Comparison of ENCODE assay signal across 9 mouse cellular contexts in genomic region chr19:7294098-7294876, GRCm38 (mm10). TPM values are rescaled to one million over a fixed set of nuclear protein-coding genes. Genes with fewer than 3 reads are reported as not detected.
A peak's percentile ranks its signal among the peaks of the same experiment; 100 is the strongest.
DNase-seq lines count a peak whose midpoint lies in the region; ATAC-seq and TF ChIP-seq lines count a peak whose summit lies in the region.
"Had no signal": no experiment of that assay in that cellular context is flagged by ENCODE, and none has a peak within 500 bp of the region (broad histone marks: within the 10 kb centered on the region; RNA-seq: fewer than 3 reads in every experiment).

No protein-coding gene starts in this region.

- peaks cover 61% of the 10 kb centered on the region for H3K4me1 ChIP-seq in heart, embryonic 15.5 days (replicated peaks)
- H3K4me1 ChIP-seq in thymus, adult 2 months (replicated peaks; ENCODE audit: control insufficient read depth, insufficient read depth, low read length): peaks cover 20% of the 10 kb centered on the region
- H3K4me1 ChIP-seq in liver, embryonic 12.5 days: peaks cover 92% of the 10 kb centered on the region

- DNase-seq in heart, postnatal 14 days: no peak
- DNase-seq in thymus, adult 2 months: peak; percentile 33
- no peak for DNase-seq in thymus, adult 18-20 months
- DNase-seq in thymus, postnatal 36 days: peak; percentile 31 to 56
- no peak for DNase-seq in lung, postnatal 10 days

- no peak for TF ChIP-seq CTCF in thymus, adult 2 months (IDR thresholded peaks at IDR 0.05; ENCODE audit: borderline replicate concordance, control insufficient read depth, extremely low read depth, insufficient read depth, low read length, poor library complexity)

- ATAC-seq in heart, embryonic 15.5 days (replicated peaks; ENCODE audit: insufficient number of reproducible peaks, insufficient read depth, low FRiP score, low read depth): no peak
- ATAC-seq in liver, embryonic 12.5 days: peak; percentile 40
- no peak for ATAC-seq in erythroid progenitor cell, adult 5-6 weeks (replicated peaks; ENCODE audit: low FRiP score, poor library complexity, severe bottlenecking)

- H3K9ac ChIP-seq in heart, embryonic 15.5 days: no peak overlapping the region
- peak overlapping the region; percentile 83 for H3K9ac ChIP-seq in liver, embryonic 12.5 days
- H3K9ac ChIP-seq: neural tube, embryonic 13.5 days had no signal

- H3K4me3 ChIP-seq in heart, embryonic 15.5 days: peak overlapping the region; percentile 21
- peak overlapping the region; percentile 52 for H3K4me3 ChIP-seq in thymus, adult 2 months (ENCODE audit: control insufficient read depth, insufficient read depth, low read length)
- H3K4me3 ChIP-seq in liver, embryonic 12.5 days: peak overlapping the region; percentile 66
- H3K4me3 ChIP-seq: neural tube, embryonic 13.5 days had no signal

- H3K27me3 ChIP-seq in heart, embryonic 15.5 days: no peaks in the 10 kb centered on the region
- no peaks in the 10 kb centered on the region for H3K27me3 ChIP-seq in thymus, adult 2 months (ENCODE audit: control insufficient read depth, insufficient read depth, low read length)
- H3K27me3 ChIP-seq in liver, embryonic 12.5 days (replicated peaks): no peaks in the 10 kb centered on the region
- H3K27me3 ChIP-seq: neural tube, embryonic 13.5 days had no signal

- no peak for TF ChIP-seq POLR2A in thymus, adult 2 months (IDR thresholded peaks at IDR 0.05; ENCODE audit: control insufficient read depth, extremely low read depth, insufficient read depth, low read length, poor library complexity)

- intact Hi-C loops in heart, postnatal 14 days (cut with DNase I): no loop called here

- H3K27ac ChIP-seq in heart, embryonic 15.5 days: peak overlapping the region; percentile 46; the same call in 1 of the 2 replicates
- peak overlapping the region; percentile 76 for H3K27ac ChIP-seq in thymus, adult 2 months (ENCODE audit: control insufficient read depth, insufficient read depth, low read length)
- H3K27ac ChIP-seq in liver, embryonic 12.5 days: peak overlapping the region; percentile 92
- H3K27ac ChIP-seq: neural tube, embryonic 13.5 days had no signal

- no peaks in the 10 kb centered on the region for H3K9me3 ChIP-seq in heart, embryonic 15.5 days (replicated peaks)
- H3K9me3 ChIP-seq in liver, embryonic 12.5 days (replicated peaks): no peaks in the 10 kb centered on the region
- H3K9me3 ChIP-seq: neural tube, embryonic 13.5 days had no signal

- 0 out of 2 replicates have a peak, but pooled peaks cover 3% of the 10 kb centered on the region for H3K36me3 ChIP-seq in heart, embryonic 15.5 days
- peaks cover 10% of the 10 kb centered on the region for H3K36me3 ChIP-seq in thymus, adult 2 months (ENCODE audit: control insufficient read depth, insufficient read depth, low read length)
- peaks cover 17% of the 10 kb centered on the region for H3K36me3 ChIP-seq in liver, embryonic 12.5 days

- WGBS in heart, embryonic 15.5 days: 59% methylated on average over 8 of the region's 8 CpGs
- 57% methylated on average over 8 of the region's 8 CpGs for WGBS in thymus, adult 2 months
- 32% methylated on average over 8 of the region's 8 CpGs for WGBS in liver, embryonic 12.5 days (ENCODE audit: insufficient replicate concordance)

- H3K4me2 ChIP-seq in heart, embryonic 15.5 days: peak overlapping the region; percentile 38; the same call in 1 of the 2 replicates
- peak overlapping the region; percentile 91 for H3K4me2 ChIP-seq in liver, embryonic 12.5 days
- H3K4me2 ChIP-seq: neural tube, embryonic 13.5 days had no signal

RNA-seq across cellular contexts. Expression of gene Rcor2, which starts 27.2 kb away (rescaled TPM):
- 13.1 and 16.9 TPM in 2 replicates for polyA plus RNA-seq in heart, embryonic 15.5 days (2015; fragmentation: Nextera tagmentation; extraction: Ambion mirVana)
- 10 to 100 TPM; 10.7 to 12.7 TPM for total RNA-seq in heart, postnatal 14 days (2021)
- 31.2 and 42.8 TPM in 2 replicates for polyA plus RNA-seq in thymus, adult 2 months (2012; rRNA removed)
- 4.0 and 5.1 TPM in 2 replicates for polyA plus RNA-seq in liver, embryonic 12.5 days (2016; fragmentation: Nextera tagmentation; extraction: Ambion mirVana)
- 2.2 TPM in 1 of 2 replicates, not detected in the other for total RNA-seq in erythroid progenitor cell, adult 5-6 weeks (2015; ENCODE audit: low replicate concordance)
- total RNA-seq in erythroid progenitor cell, adult 5-6 weeks (2017; ENCODE audit: low replicate concordance): 0.53 TPM in 1 of 2 replicates, not detected in the other

RNA-seq across cellular contexts. Expression of gene Mark2, which starts 47.4 kb away (rescaled TPM):
- polyA plus RNA-seq in heart, embryonic 15.5 days (2015; fragmentation: Nextera tagmentation; extraction: Ambion mirVana): 26.4 and 38.1 TPM in 2 replicates
- 10 to 100 TPM; 51.9 to 55.4 TPM for total RNA-seq in heart, postnatal 14 days (2021)
- polyA plus RNA-seq in thymus, adult 2 months (2012; rRNA removed): 189 and 212 TPM in 2 replicates
- polyA plus RNA-seq in liver, embryonic 12.5 days (2016; fragmentation: Nextera tagmentation; extraction: Ambion mirVana): 41.3 and 42.0 TPM in 2 replicates
- 48.7 and 54.1 TPM in 2 replicates for total RNA-seq in erythroid progenitor cell, adult 5-6 weeks (2015; ENCODE audit: low replicate concordance)
- 38.4 and 51.5 TPM in 2 replicates for total RNA-seq in erythroid progenitor cell, adult 5-6 weeks (2017; ENCODE audit: low replicate concordance)

RNA-seq across cellular contexts. Expression of gene Naa40, which starts 53.3 kb away (rescaled TPM):
- 48.2 and 56.2 TPM in 2 replicates for polyA plus RNA-seq in heart, embryonic 15.5 days (2015; fragmentation: Nextera tagmentation; extraction: Ambion mirVana)
- total RNA-seq in heart, postnatal 14 days (2021): 10 to 100 TPM; 19.9 to 20.3 TPM
- polyA plus RNA-seq in thymus, adult 2 months (2012; rRNA removed): 55.9 and 71.6 TPM in 2 replicates
- 42.0 and 44.8 TPM in 2 replicates for polyA plus RNA-seq in liver, embryonic 12.5 days (2016; fragmentation: Nextera tagmentation; extraction: Ambion mirVana)
- 35.6 and 47.2 TPM in 2 replicates for total RNA-seq in erythroid progenitor cell, adult 5-6 weeks (2015; ENCODE audit: low replicate concordance)
- 44.8 and 57.3 TPM in 2 replicates for total RNA-seq in erythroid progenitor cell, adult 5-6 weeks (2017; ENCODE audit: low replicate concordance)

Comparison
In these comparisons a context has a peak if more than half of its experiments do, and no peak if none do; other contexts are left out.
1. DNase-seq: peak in thymus, adult 2 months (single experiment) and thymus, postnatal 36 days (2 of 2); none in heart, postnatal 14 days (0 of 2), thymus, adult 18-20 months (0 of 2) and lung, postnatal 10 days (single experiment).
2. Peak in every context shown above with its lines, with median percentiles within 50 percentile points of each other: H3K27ac ChIP-seq and H3K4me3 ChIP-seq.